Mouse (Mus musculus): ENCODE measurements around the gene Ugdh. TPM values are rescaled to one million over a fixed set of nuclear protein-coding genes. Genes with fewer than 3 reads are reported as not detected.

Gene Ugdh
- polyA plus RNA-seq, 1 experiment: 10.7 TPM

- no peak for DNase-seq
- TF ChIP-seq CTCF (IDR thresholded peaks at IDR 0.05; ENCODE audit: borderline replicate concordance, control insufficient read depth, extremely low read depth, insufficient read depth, low read length, poor library complexity): no peak
- no peak for TF ChIP-seq POLR2A (IDR thresholded peaks at IDR 0.05; ENCODE audit: control insufficient read depth, extremely low read depth, insufficient read depth, low read length, poor library complexity)
- Histone ChIP-seq H3K36me3 (ENCODE audit: control insufficient read depth, insufficient read depth, low read length) (peaks cover 30% of the 10 kb centered on the region), H3K27ac (ENCODE audit: control insufficient read depth, insufficient read depth, low read length) (no peak overlapping the region), H3K27me3 (ENCODE audit: control insufficient read depth, insufficient read depth, low read length) (no peaks in the 10 kb centered on the region), H3K4me1 (replicated peaks; ENCODE audit: control insufficient read depth, insufficient read depth, low read length) (peaks cover 4% of the 10 kb centered on the region), H3K4me3 (ENCODE audit: control insufficient read depth, insufficient read depth, low read length) (no peak overlapping the region)
- WGBS: 95% methylated on average over 7 of the region's 7 CpGs
Observed at GRCm38 (mm10) chr5:65394425-65394824, 41.3 kb downstream of the Ugdh start.

DNA sequence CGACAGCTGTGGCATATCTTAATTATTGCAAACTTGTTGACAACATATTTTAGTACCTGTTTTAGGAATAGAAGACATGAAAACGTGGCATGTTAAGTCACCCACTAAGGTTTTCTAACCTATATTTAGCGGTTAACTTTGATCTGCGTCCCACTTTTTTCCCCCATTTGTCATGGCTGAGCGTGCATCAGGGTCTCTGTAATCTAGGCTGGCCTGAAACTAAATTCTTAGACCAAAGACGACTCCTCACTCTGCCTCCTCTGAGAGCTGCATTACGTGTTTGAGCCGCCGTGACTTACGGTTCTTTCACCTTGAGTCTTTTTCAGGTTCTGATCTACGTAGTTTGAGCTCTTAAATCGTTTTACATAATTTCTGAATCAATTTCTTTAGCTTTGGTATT, 44.0 kb downstream of the Ugdh start:
- peaks cover 4% of the 10 kb centered on the region for H3K4me1 ChIP-seq (replicated peaks; ENCODE audit: control insufficient read depth, insufficient read depth, low read length)
- no peak overlapping the region; the same call in 1 of the 2 replicates for H3K27ac ChIP-seq (ENCODE audit: control insufficient read depth, insufficient read depth, low read length)
- TF ChIP-seq CTCF (IDR thresholded peaks at IDR 0.05; ENCODE audit: borderline replicate concordance, control insufficient read depth, extremely low read depth, insufficient read depth, low read length, poor library complexity) (no peak), POLR2A (IDR thresholded peaks at IDR 0.05; ENCODE audit: control insufficient read depth, extremely low read depth, insufficient read depth, low read length, poor library complexity) (no peak)
- DNase-seq: no peak
- peaks cover 32% of the 10 kb centered on the region for H3K36me3 ChIP-seq (ENCODE audit: control insufficient read depth, insufficient read depth, low read length)
- 2% methylated on average over 12 of the region's 12 CpGs for WGBS
- peak overlapping the region; percentile 71 for H3K4me3 ChIP-seq (ENCODE audit: control insufficient read depth, insufficient read depth, low read length)
- no peaks in the 10 kb centered on the region for H3K27me3 ChIP-seq (ENCODE audit: control insufficient read depth, insufficient read depth, low read length)

GRCm38 (mm10) chr5:65390648-65391644, 44.8 kb downstream of the Ugdh start, which contains the start of the genes Rpl9 and Lias:
Gene Rpl9 (minus strand): TSS chr5:65391444.
Gene Lias (plus strand): TSS chr5:65391497.
- Histone ChIP-seq H3K36me3 (ENCODE audit: control insufficient read depth, insufficient read depth, low read length) (peaks cover 29% of the 10 kb centered on the region), H3K27me3 (ENCODE audit: control insufficient read depth, insufficient read depth, low read length) (no peaks in the 10 kb centered on the region), H3K4me1 (replicated peaks; ENCODE audit: control insufficient read depth, insufficient read depth, low read length) (peaks cover 4% of the 10 kb centered on the region), H3K4me3 (ENCODE audit: control insufficient read depth, insufficient read depth, low read length) (peak within 1 kb of the TSS; percentile 74), H3K27ac (ENCODE audit: control insufficient read depth, insufficient read depth, low read length) (peak within 1 kb of the TSS; percentile 27)
- DNase-seq: peak; percentile 98
- 0 out of 2 replicates have a peak, but pooled peaks have one; percentile 13 for TF ChIP-seq CTCF (IDR thresholded peaks at IDR 0.05; ENCODE audit: borderline replicate concordance, control insufficient read depth, extremely low read depth, insufficient read depth, low read length, poor library complexity)
- peak; percentile 91 for TF ChIP-seq POLR2A (IDR thresholded peaks at IDR 0.05; ENCODE audit: control insufficient read depth, extremely low read depth, insufficient read depth, low read length, poor library complexity)
- under 1% methylated on average over 83 of the region's 83 CpGs for WGBS

DNA sequence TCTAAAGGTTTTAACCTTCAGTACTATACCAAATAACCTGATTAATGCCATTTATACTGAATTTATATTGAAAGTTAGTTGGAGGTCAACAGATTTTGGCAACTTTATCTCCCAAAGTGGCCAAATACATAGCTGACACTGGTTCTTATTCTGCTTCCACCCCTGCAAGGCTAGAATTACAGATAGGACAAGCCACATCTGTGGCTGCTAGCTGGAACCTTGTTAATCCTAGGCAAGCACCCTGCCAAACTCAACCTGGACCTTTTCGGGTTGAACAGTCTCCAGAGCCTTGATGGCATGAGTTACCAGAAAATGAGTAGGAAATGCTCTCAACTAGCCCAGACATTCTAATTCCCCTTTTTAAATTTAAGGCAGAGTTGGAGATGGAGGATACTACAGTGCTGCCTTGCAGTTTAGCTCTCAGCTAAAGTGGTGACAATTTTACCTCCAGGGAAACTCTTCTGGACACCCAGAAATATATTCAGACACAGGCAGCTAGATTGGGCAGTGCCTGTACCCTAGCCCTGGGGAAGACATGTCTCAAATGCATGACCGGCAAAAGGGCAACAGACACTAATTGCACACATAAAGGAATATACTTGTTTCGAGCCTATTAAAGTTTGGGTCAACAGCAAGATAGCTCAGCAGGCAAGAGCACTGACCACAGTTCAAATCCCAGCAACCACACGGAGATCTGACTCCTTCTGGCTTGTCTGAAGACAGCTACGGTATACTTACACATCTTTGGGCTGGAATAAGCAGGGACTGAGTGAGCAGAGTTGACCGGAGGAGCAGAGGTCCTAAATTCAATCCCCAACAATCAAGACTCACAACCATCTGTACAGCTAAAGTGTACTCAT, 48.5 kb downstream of the Ugdh start:
- H3K27ac ChIP-seq (ENCODE audit: control insufficient read depth, insufficient read depth, low read length): no peak overlapping the region
- H3K36me3 ChIP-seq (ENCODE audit: control insufficient read depth, insufficient read depth, low read length): peaks cover 25% of the 10 kb centered on the region
- DNase-seq: no peak
- H3K4me1 ChIP-seq (replicated peaks; ENCODE audit: control insufficient read depth, insufficient read depth, low read length): peaks cover 4% of the 10 kb centered on the region
- TF ChIP-seq POLR2A (IDR thresholded peaks at IDR 0.05; ENCODE audit: control insufficient read depth, extremely low read depth, insufficient read depth, low read length, poor library complexity): no peak
- no peak for TF ChIP-seq CTCF (IDR thresholded peaks at IDR 0.05; ENCODE audit: borderline replicate concordance, control insufficient read depth, extremely low read depth, insufficient read depth, low read length, poor library complexity)
- WGBS: 90% methylated on average over 6 of the region's 6 CpGs
- no peak overlapping the region for H3K4me3 ChIP-seq (ENCODE audit: control insufficient read depth, insufficient read depth, low read length)
- H3K27me3 ChIP-seq (ENCODE audit: control insufficient read depth, insufficient read depth, low read length): no peaks in the 10 kb centered on the region

GRCm38 (mm10) chr5:65385704-65386103, 50.0 kb downstream of the Ugdh start:
- Histone ChIP-seq H3K4me3 (ENCODE audit: control insufficient read depth, insufficient read depth, low read length) (no peak overlapping the region), H3K27ac (ENCODE audit: control insufficient read depth, insufficient read depth, low read length) (no peak overlapping the region), H3K4me1 (replicated peaks; ENCODE audit: control insufficient read depth, insufficient read depth, low read length) (peaks cover 4% of the 10 kb centered on the region), H3K27me3 (ENCODE audit: control insufficient read depth, insufficient read depth, low read length) (no peaks in the 10 kb centered on the region), H3K36me3 (ENCODE audit: control insufficient read depth, insufficient read depth, low read length) (peaks cover 25% of the 10 kb centered on the region)
- DNase-seq: no peak
- 89% methylated on average over 2 of the region's 2 CpGs for WGBS
- no peak for TF ChIP-seq POLR2A (IDR thresholded peaks at IDR 0.05; ENCODE audit: control insufficient read depth, extremely low read depth, insufficient read depth, low read length, poor library complexity)
- no peak for TF ChIP-seq CTCF (IDR thresholded peaks at IDR 0.05; ENCODE audit: borderline replicate concordance, control insufficient read depth, extremely low read depth, insufficient read depth, low read length, poor library complexity)

DNA sequence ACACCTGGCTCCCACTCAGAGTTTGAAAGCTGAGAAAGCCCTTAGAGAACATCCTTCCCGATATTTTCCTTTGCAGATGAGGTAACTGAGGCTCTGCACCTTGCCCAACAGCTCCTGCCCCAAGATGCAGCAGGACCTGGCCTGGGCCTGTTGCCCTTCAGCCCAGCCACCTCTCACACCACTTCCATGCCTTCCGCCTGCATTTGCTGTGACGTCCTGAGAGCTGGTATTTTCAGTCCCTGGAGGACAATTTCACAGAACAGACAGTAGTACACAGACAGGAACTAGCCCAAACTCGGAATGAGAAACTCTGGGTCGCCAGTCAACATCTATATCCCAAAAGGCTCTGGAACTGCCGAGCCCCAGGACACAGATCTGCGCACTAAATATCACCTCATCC, 61.0 kb downstream of the Ugdh start:
- Histone ChIP-seq H3K27ac (ENCODE audit: control insufficient read depth, insufficient read depth, low read length) (no peak overlapping the region), H3K36me3 (ENCODE audit: control insufficient read depth, insufficient read depth, low read length) (no peaks in the 10 kb centered on the region), H3K27me3 (ENCODE audit: control insufficient read depth, insufficient read depth, low read length) (no peaks in the 10 kb centered on the region), H3K4me1 (replicated peaks; ENCODE audit: control insufficient read depth, insufficient read depth, low read length) (no peaks in the 10 kb centered on the region), H3K4me3 (ENCODE audit: control insufficient read depth, insufficient read depth, low read length) (no peak overlapping the region)
- no peak for DNase-seq
- TF ChIP-seq POLR2A (IDR thresholded peaks at IDR 0.05; ENCODE audit: control insufficient read depth, extremely low read depth, insufficient read depth, low read length, poor library complexity): no peak
- no peak for TF ChIP-seq CTCF (IDR thresholded peaks at IDR 0.05; ENCODE audit: borderline replicate concordance, control insufficient read depth, extremely low read depth, insufficient read depth, low read length, poor library complexity)
- 90% methylated on average over 7 of the region's 7 CpGs for WGBS

Measured in thymus, adult 2 months (tissue).